Mouse (Mus musculus): ENCODE results near the gene Josd1. TPM values are rescaled to one million over a fixed set of nuclear protein-coding genes. Genes with fewer than 3 reads are reported as not detected.

Gene Josd1
- total RNA-seq, 1 experiment, result 25.3 TPM

- in situ Hi-C loops (cut with MboI; ENCODE audit: low sequenced_read_pairs in 2 of 2, unreplicated experiment in 2 of 2), result no loop called here
- H3K4me1 ChIP-seq (ENCODE audit: control insufficient read depth in 2 of 2, insufficient read depth in 2 of 2, low read length in 2 of 2, poor library complexity in 1 of 2), result peaks cover 0 to 2% of the 10 kb centered on the region in 2 experiments; a peak in 1 of 4 replicates
- H3K36me3 ChIP-seq (ENCODE audit: control insufficient read depth, insufficient read depth, low read length, poor library complexity, severe bottlenecking), result no peaks in the 10 kb centered on the region; the same call in 1 of the 2 replicates
- H3K9ac ChIP-seq (ENCODE audit: insufficient read depth, low read depth, low read length, poor library complexity, severe bottlenecking), result no peak overlapping the region
- H3K9me3 ChIP-seq (ENCODE audit: control insufficient read depth, insufficient read depth, low read depth, low read length), result no peaks in the 10 kb centered on the region
- no peak overlapping the region for H3K4me3 ChIP-seq (ENCODE audit: insufficient read depth in 1 of 2, low read depth in 1 of 2, low read length in 2 of 2, poor library complexity in 1 of 2, severe bottlenecking in 1 of 2)
- no peak for DNase-seq (ENCODE audit: low read depth, low spot score)
- no peak overlapping the region for H3K27ac ChIP-seq (ENCODE audit: insufficient read depth, low read depth, low read length, poor library complexity, severe bottlenecking)
- TF ChIP-seq HCFC1 (IDR thresholded peaks at IDR 0.05; ENCODE audit: borderline replicate concordance, insufficient read depth, low read length) (no peak), ZC3H11A (IDR thresholded peaks at IDR 0.05; ENCODE audit: borderline replicate concordance, low read depth, low read length) (no peak), MAFK (IDR thresholded peaks at IDR 0.05; ENCODE audit: insufficient read depth, low read depth, low read length) (no peak), CHD2 (IDR thresholded peaks at IDR 0.05; ENCODE audit: low read depth, low read length) (no peak), ZNF384 (IDR thresholded peaks at IDR 0.05; ENCODE audit: low read depth, low read length) (no peak)
Observed at GRCm38 (mm10) chr15:79731554-79731953, 43.8 kb upstream of the Josd1 start.

GRCm38 (mm10) chr15:79728731-79729388 lies 41.1 kb upstream of the Josd1 start:
- H3K9ac ChIP-seq (ENCODE audit: insufficient read depth, low read depth, low read length, poor library complexity, severe bottlenecking), result no peak overlapping the region
- H3K4me3 ChIP-seq (ENCODE audit: insufficient read depth in 1 of 2, low read depth in 1 of 2, low read length in 2 of 2, poor library complexity in 1 of 2, severe bottlenecking in 1 of 2), result no peak overlapping the region
- no peak overlapping the region for H3K27ac ChIP-seq (ENCODE audit: insufficient read depth, low read depth, low read length, poor library complexity, severe bottlenecking)
- no peaks in the 10 kb centered on the region; the same call in 1 of the 2 replicates for H3K36me3 ChIP-seq (ENCODE audit: control insufficient read depth, insufficient read depth, low read length, poor library complexity, severe bottlenecking)
- no peak for DNase-seq (ENCODE audit: low read depth, low spot score)
- TF ChIP-seq CHD2 (IDR thresholded peaks at IDR 0.05; ENCODE audit: low read depth, low read length), result no peak
- TF ChIP-seq ZNF384 (IDR thresholded peaks at IDR 0.05; ENCODE audit: low read depth, low read length), result no peak
- no peak for TF ChIP-seq MAFK (IDR thresholded peaks at IDR 0.05; ENCODE audit: insufficient read depth, low read depth, low read length)
- TF ChIP-seq HCFC1 (IDR thresholded peaks at IDR 0.05; ENCODE audit: borderline replicate concordance, insufficient read depth, low read length), result no peak
- TF ChIP-seq ZC3H11A (IDR thresholded peaks at IDR 0.05; ENCODE audit: borderline replicate concordance, low read depth, low read length), result no peak
- in situ Hi-C loops (cut with MboI; ENCODE audit: low sequenced_read_pairs in 2 of 2, unreplicated experiment in 2 of 2), result no loop called here
- no peaks in the 10 kb centered on the region for H3K4me1 ChIP-seq (ENCODE audit: control insufficient read depth in 2 of 2, insufficient read depth in 2 of 2, low read length in 2 of 2, poor library complexity in 1 of 2)
- no peaks in the 10 kb centered on the region for H3K9me3 ChIP-seq (ENCODE audit: control insufficient read depth, insufficient read depth, low read depth, low read length)

- no peak for DNase-seq (ENCODE audit: low read depth, low spot score)
- H3K9me3 ChIP-seq (ENCODE audit: control insufficient read depth, insufficient read depth, low read depth, low read length), result no peaks in the 10 kb centered on the region
- H3K4me1 ChIP-seq (ENCODE audit: control insufficient read depth in 2 of 2, insufficient read depth in 2 of 2, low read length in 2 of 2, poor library complexity in 1 of 2), result no peaks in the 10 kb centered on the region
- in situ Hi-C loops (cut with MboI; ENCODE audit: low sequenced_read_pairs in 2 of 2, unreplicated experiment in 2 of 2), result no loop called here
- TF ChIP-seq ZNF384 (IDR thresholded peaks at IDR 0.05; ENCODE audit: low read depth, low read length), result no peak
- H3K36me3 ChIP-seq (ENCODE audit: control insufficient read depth, insufficient read depth, low read length, poor library complexity, severe bottlenecking), result no peaks in the 10 kb centered on the region; the same call in 1 of the 2 replicates
- H3K27ac ChIP-seq (ENCODE audit: insufficient read depth, low read depth, low read length, poor library complexity, severe bottlenecking), result no peak overlapping the region
- no peak overlapping the region for H3K9ac ChIP-seq (ENCODE audit: insufficient read depth, low read depth, low read length, poor library complexity, severe bottlenecking)
- no peak overlapping the region for H3K4me3 ChIP-seq (ENCODE audit: insufficient read depth in 1 of 2, low read depth in 1 of 2, low read length in 2 of 2, poor library complexity in 1 of 2, severe bottlenecking in 1 of 2)
Observed at GRCm38 (mm10) chr15:79728311-79728710, 40.6 kb upstream of the Josd1 start.

GRCm38 (mm10) chr15:79727840-79728239 lies 40.1 kb upstream of the Josd1 start:
- no peak overlapping the region for H3K4me3 ChIP-seq (ENCODE audit: insufficient read depth in 1 of 2, low read depth in 1 of 2, low read length in 2 of 2, poor library complexity in 1 of 2, severe bottlenecking in 1 of 2)
- DNase-seq (ENCODE audit: low read depth, low spot score), result no peak
- no peaks in the 10 kb centered on the region for H3K4me1 ChIP-seq (ENCODE audit: control insufficient read depth in 2 of 2, insufficient read depth in 2 of 2, low read length in 2 of 2, poor library complexity in 1 of 2)
- no peaks in the 10 kb centered on the region; the same call in 1 of the 2 replicates for H3K36me3 ChIP-seq (ENCODE audit: control insufficient read depth, insufficient read depth, low read length, poor library complexity, severe bottlenecking)
- in situ Hi-C loops (cut with MboI; ENCODE audit: low sequenced_read_pairs in 2 of 2, unreplicated experiment in 2 of 2), result no loop called here
- no peak overlapping the region for H3K27ac ChIP-seq (ENCODE audit: insufficient read depth, low read depth, low read length, poor library complexity, severe bottlenecking)
- TF ChIP-seq HCFC1 (IDR thresholded peaks at IDR 0.05; ENCODE audit: borderline replicate concordance, insufficient read depth, low read length) (no peak), ZC3H11A (IDR thresholded peaks at IDR 0.05; ENCODE audit: borderline replicate concordance, low read depth, low read length) (no peak), CHD2 (IDR thresholded peaks at IDR 0.05; ENCODE audit: low read depth, low read length) (no peak), MAFK (IDR thresholded peaks at IDR 0.05; ENCODE audit: insufficient read depth, low read depth, low read length) (no peak), ZNF384 (IDR thresholded peaks at IDR 0.05; ENCODE audit: low read depth, low read length) (no peak)
- H3K9me3 ChIP-seq (ENCODE audit: control insufficient read depth, insufficient read depth, low read depth, low read length), result no peaks in the 10 kb centered on the region
- H3K9ac ChIP-seq (ENCODE audit: insufficient read depth, low read depth, low read length, poor library complexity, severe bottlenecking), result no peak overlapping the region
